Mouse (Mus musculus): ENCODE results near the gene Ppp1r21.

GRCm38 (mm10) chr17:88613172-88613571 lies 83.3 kb downstream of the Ppp1r21 start:
- TF ChIP-seq CTCF (conservative IDR thresholded peaks at IDR 0.05; ENCODE audit: insufficient read depth, insufficient read length, low read depth, low read length) (no peak), POLR2A (IDR thresholded peaks at IDR 0.05; ENCODE audit: low read depth, low read length) (no peak)
